Mouse (Mus musculus): Measurements from ENCODE around the gene Tmprss12. TPM values are rescaled to one million over a fixed set of nuclear protein-coding genes. Genes with fewer than 3 reads are reported as not detected.
"Not testable (repeated sequence)": the region's sequence is repeated elsewhere in the genome, so short reads cannot be mapped to it uniquely, and the experiment has no call there.

Gene Tmprss12
- total and polyA plus RNA-seq, 2 experiments from 2014 or later, result not detected

- ATAC-seq (no peak), DNase-seq (no peak)
- Histone ChIP-seq H3K9ac (no peak overlapping the region), H3K4me3 (ENCODE audit: low read depth, low read length) (no peak overlapping the region), H3K4me1 (ENCODE audit: insufficient read depth) (no peaks in the 10 kb centered on the region), H3K27ac (ENCODE audit: low read depth, low read length) (no peak overlapping the region), H3K9me3 (ENCODE audit: low read length) (no peaks in the 10 kb centered on the region), H3K36me3 (ENCODE audit: insufficient read depth) (peaks cover 56% of the 10 kb centered on the region), H3K4me2 (ENCODE audit: low read depth) (no peak overlapping the region), H3K27me3 (ENCODE audit: insufficient read depth, low read length) (no peaks in the 10 kb centered on the region)
- 91% methylated on average over 9 of the region's 9 CpGs for WGBS
- no peak for TF ChIP-seq CTCF (IDR thresholded peaks at IDR 0.05; ENCODE audit: low read depth)
These were observed 33.3 kb upstream of the Tmprss12 start for GRCm38 (mm10) chr15:100247296-100247695.

- DNase-seq (no peak), ATAC-seq (no peak)
- no peak overlapping the region for H3K4me3 ChIP-seq (ENCODE audit: low read depth, low read length)
- H3K4me1 ChIP-seq (ENCODE audit: insufficient read depth), result no peaks in the 10 kb centered on the region
- no peak for TF ChIP-seq CTCF (IDR thresholded peaks at IDR 0.05; ENCODE audit: low read depth)
- peaks cover 58% of the 10 kb centered on the region for H3K36me3 ChIP-seq (ENCODE audit: insufficient read depth)
- H3K4me2 ChIP-seq (ENCODE audit: low read depth), result no peak overlapping the region
- 95% methylated on average over 6 of the region's 6 CpGs for WGBS
- no peaks in the 10 kb centered on the region for H3K9me3 ChIP-seq (ENCODE audit: low read length)
- H3K27ac ChIP-seq (ENCODE audit: low read depth, low read length), result no peak overlapping the region
- H3K27me3 ChIP-seq (ENCODE audit: insufficient read depth, low read length), result no peaks in the 10 kb centered on the region
- H3K9ac ChIP-seq, result no peak overlapping the region
These were observed 31.8 kb upstream of the Tmprss12 start for GRCm38 (mm10) chr15:100248665-100249433.

GRCm38 (mm10) chr15:100251153-100251780 is 29.4 kb upstream of the Tmprss12 start:
- ATAC-seq (no peak), DNase-seq (no peak)
- H3K36me3 ChIP-seq (ENCODE audit: insufficient read depth), result peaks cover 74% of the 10 kb centered on the region
- H3K4me3 ChIP-seq (ENCODE audit: low read depth, low read length), result no peak overlapping the region
- no peak for TF ChIP-seq CTCF (IDR thresholded peaks at IDR 0.05; ENCODE audit: low read depth)
- H3K4me2 ChIP-seq (ENCODE audit: low read depth), result no peak overlapping the region
- 93% methylated on average over 6 of the region's 6 CpGs for WGBS
- H3K27me3 ChIP-seq (ENCODE audit: insufficient read depth, low read length), result no peaks in the 10 kb centered on the region
- H3K4me1 ChIP-seq (ENCODE audit: insufficient read depth), result no peaks in the 10 kb centered on the region
- no peaks in the 10 kb centered on the region for H3K9me3 ChIP-seq (ENCODE audit: low read length)
- H3K27ac ChIP-seq (ENCODE audit: low read depth, low read length), result no peak overlapping the region
- H3K9ac ChIP-seq, result no peak overlapping the region

- no peak for TF ChIP-seq CTCF (IDR thresholded peaks at IDR 0.05; ENCODE audit: low read depth)
- ATAC-seq, result no peak
- DNase-seq, result no peak
- WGBS, result 95% methylated on average over 6 of the region's 6 CpGs
- no peak overlapping the region for H3K4me2 ChIP-seq (ENCODE audit: low read depth)
- no peaks in the 10 kb centered on the region for H3K9me3 ChIP-seq (ENCODE audit: low read length)
- no peak overlapping the region for H3K9ac ChIP-seq
- no peaks in the 10 kb centered on the region for H3K27me3 ChIP-seq (ENCODE audit: insufficient read depth, low read length)
- H3K36me3 ChIP-seq (ENCODE audit: insufficient read depth), result peaks cover 66% of the 10 kb centered on the region
- no peak overlapping the region for H3K4me3 ChIP-seq (ENCODE audit: low read depth, low read length)
- no peaks in the 10 kb centered on the region for H3K4me1 ChIP-seq (ENCODE audit: insufficient read depth)
- H3K27ac ChIP-seq (ENCODE audit: low read depth, low read length), result no peak overlapping the region
These were observed 24.3 kb upstream of the Tmprss12 start for GRCm38 (mm10) chr15:100256386-100256785.

GRCm38 (mm10) chr15:100257305-100257704 is 23.3 kb upstream of the Tmprss12 start:
- Histone ChIP-seq H3K27ac (ENCODE audit: low read depth, low read length) (no peak overlapping the region), H3K4me1 (ENCODE audit: insufficient read depth) (no peaks in the 10 kb centered on the region), H3K9ac (no peak overlapping the region), H3K4me3 (ENCODE audit: low read depth, low read length) (no peak overlapping the region), H3K9me3 (ENCODE audit: low read length) (no peaks in the 10 kb centered on the region), H3K4me2 (ENCODE audit: low read depth) (no peak overlapping the region), H3K27me3 (ENCODE audit: insufficient read depth, low read length) (no peaks in the 10 kb centered on the region), H3K36me3 (ENCODE audit: insufficient read depth) (peaks cover 64% of the 10 kb centered on the region)
- DNase-seq (no peak), ATAC-seq (no peak)
- WGBS, result 88% methylated on average over 5 of the region's 5 CpGs
- TF ChIP-seq CTCF (IDR thresholded peaks at IDR 0.05; ENCODE audit: low read depth), result no peak

- no peak for TF ChIP-seq CTCF (IDR thresholded peaks at IDR 0.05; ENCODE audit: low read depth)
- Histone ChIP-seq H3K36me3 (ENCODE audit: insufficient read depth) (peaks cover 53% of the 10 kb centered on the region), H3K4me2 (ENCODE audit: low read depth) (no peak overlapping the region), H3K4me3 (ENCODE audit: low read depth, low read length) (no peak overlapping the region), H3K4me1 (ENCODE audit: insufficient read depth) (no peaks in the 10 kb centered on the region), H3K27ac (ENCODE audit: low read depth, low read length) (no peak overlapping the region), H3K9ac (no peak overlapping the region), H3K9me3 (ENCODE audit: low read length) (no peaks in the 10 kb centered on the region), H3K27me3 (ENCODE audit: insufficient read depth, low read length) (no peaks in the 10 kb centered on the region)
- DNase-seq (no peak), ATAC-seq (no peak)
- WGBS, result 94% methylated on average over 7 of the region's 7 CpGs
These were observed 21.8 kb upstream of the Tmprss12 start for GRCm38 (mm10) chr15:100258646-100259425.

GRCm38 (mm10) chr15:100260351-100260750 is 20.3 kb upstream of the Tmprss12 start:
- not testable (repeated sequence) for H3K9me3 ChIP-seq (ENCODE audit: low read length); DNase-seq; H3K27me3 ChIP-seq (ENCODE audit: insufficient read depth, low read length); ATAC-seq; H3K4me3 ChIP-seq (ENCODE audit: low read depth, low read length); H3K4me1 ChIP-seq (ENCODE audit: insufficient read depth); H3K27ac ChIP-seq (ENCODE audit: low read depth, low read length); H3K4me2 ChIP-seq (ENCODE audit: low read depth); H3K9ac ChIP-seq
- H3K36me3 ChIP-seq (ENCODE audit: insufficient read depth), result peaks cover 38% of the 10 kb centered on the region
- 91% methylated on average over 6 of the region's 7 CpGs for WGBS
